15 mouse cellular contexts compared by ENCODE assay signal in the genomic region with DNA sequence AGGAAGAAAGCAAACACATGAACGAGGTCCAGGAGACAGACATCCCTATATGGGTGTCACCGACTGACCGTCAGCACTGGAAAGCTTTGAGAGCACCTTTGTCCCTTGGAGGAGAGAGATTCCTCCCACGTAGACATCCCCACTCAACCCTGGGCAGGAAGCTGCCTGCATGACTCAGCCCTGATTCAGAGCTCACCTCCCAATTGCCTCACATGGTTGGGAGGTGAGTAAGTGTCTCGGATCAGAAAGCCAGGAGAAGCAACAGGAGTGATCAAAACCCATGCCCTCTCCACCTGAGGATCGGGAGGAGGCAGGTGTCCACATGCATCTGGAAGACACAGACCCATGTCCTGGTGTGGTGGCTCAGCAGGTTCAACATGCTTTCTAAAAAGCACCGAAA. TPM values are rescaled to one million over a fixed set of nuclear protein-coding genes. Genes with fewer than 3 reads are reported as not detected.
DNase-seq lines count a peak whose midpoint lies in the region; ATAC-seq and TF ChIP-seq lines count a peak whose summit lies in the region.
"Had no signal": no experiment of that assay in that cellular context is flagged by ENCODE, and none has a peak within 500 bp of the region (broad histone marks: within the 10 kb centered on the region; RNA-seq: fewer than 3 reads in every experiment).

No protein-coding gene starts in this region.

- POLR2A ChIA-PET in Patski (lab: Charles Lee): interaction anchor here (0.6 to 1.7 kb wide), 9 partner anchors 8 to 92 kb away, joined by 3 to 6 read pairs (median 4); no protein-coding TSS in a partner anchor

- no peak overlapping the region for H3K4me3 ChIP-seq in heart, embryonic 12.5 days
- H3K4me3 ChIP-seq in olfactory bulb, adult 2 months (ENCODE audit: insufficient read depth, low read depth, low read length): no peak overlapping the region
- H3K4me3 ChIP-seq: forebrain, embryonic 10.5 days; hindbrain, embryonic 13.5 days; neural tube, embryonic 12.5 days had no signal

- no peak for ATAC-seq in heart, embryonic 12.5 days (ENCODE audit: insufficient number of reproducible peaks, low FRiP score)
- ATAC-seq in Patski: peak; percentile 36

- no peak for TF ChIP-seq POLR2A in olfactory bulb, adult 2 months (IDR thresholded peaks at IDR 0.05; ENCODE audit: insufficient read depth, low read depth, low read length)

- no peak for TF ChIP-seq CTCF in Patski (IDR thresholded peaks at IDR 0.05)
- no peak for TF ChIP-seq CTCF in olfactory bulb, adult 2 months (IDR thresholded peaks at IDR 0.05; ENCODE audit: insufficient read depth, low read depth, low read length)

- H3K9ac ChIP-seq in heart, embryonic 12.5 days: no peak overlapping the region
- H3K9ac ChIP-seq: hindbrain, embryonic 13.5 days; liver, embryonic 14.5 days; neural tube, embryonic 12.5 days had no signal

- no peak overlapping the region for H3K4me2 ChIP-seq in heart, embryonic 12.5 days
- H3K4me2 ChIP-seq: hindbrain, embryonic 13.5 days; neural tube, embryonic 12.5 days had no signal

- 63% methylated on average over 7 of the region's 7 CpGs for WGBS in heart, embryonic 12.5 days
- WGBS in olfactory bulb, adult 2 months: 61% methylated on average over 7 of the region's 7 CpGs

- H3K27ac ChIP-seq in heart, embryonic 12.5 days (ENCODE audit: poor library complexity, severe bottlenecking): peak overlapping the region; percentile 64
- peak overlapping the region; percentile 90 for H3K27ac ChIP-seq in olfactory bulb, adult 2 months (ENCODE audit: insufficient read depth, low read depth, low read length)
- H3K27ac ChIP-seq: forebrain, embryonic 10.5 days; hindbrain, embryonic 13.5 days; liver, embryonic 14.5 days; neural tube, embryonic 12.5 days had no signal

- no peaks in the 10 kb centered on the region for H3K27me3 ChIP-seq in heart, embryonic 12.5 days (replicated peaks)
- no peaks in the 10 kb centered on the region for H3K27me3 ChIP-seq in Patski
- H3K27me3 ChIP-seq: neural tube, embryonic 12.5 days had no signal

- CTCF ChIA-PET in Patski (lab: Charles Lee): interaction anchor here (1.0 to 1.9 kb wide), 5 partner anchors 15 to 93 kb away, joined by 3 to 7 read pairs (median 3); no protein-coding TSS in a partner anchor

- H3K36me3 ChIP-seq in heart, embryonic 12.5 days: peaks cover 6% of the 10 kb centered on the region; the same call in 1 of the 2 replicates
- H3K36me3 ChIP-seq: forebrain, embryonic 10.5 days; hindbrain, embryonic 13.5 days; neural tube, embryonic 12.5 days had no signal

- H3K9me3 ChIP-seq in heart, embryonic 12.5 days (replicated peaks): 0 out of 2 replicates have a peak, but pooled peaks cover 4% of the 10 kb centered on the region
- H3K9me3 ChIP-seq: forebrain, embryonic 10.5 days; hindbrain, embryonic 13.5 days; neural tube, embryonic 12.5 days had no signal

- in situ Hi-C loops in Patski (cut with MboI; ENCODE audit: low pct_unique_long_range_greater_than_20kb): no loop called here

- intact Hi-C loops in heart, postnatal 36 days (cut with DNase I): no loop called here

- H3K4me1 ChIP-seq in heart, embryonic 12.5 days (replicated peaks): peaks cover 58% of the 10 kb centered on the region
- peaks cover 18% of the 10 kb centered on the region for H3K4me1 ChIP-seq in olfactory bulb, adult 2 months (ENCODE audit: control insufficient read depth, insufficient read depth, low read length)

- no peak for DNase-seq in heart, postnatal 36 days
- DNase-seq in right cerebral cortex, adult 2 months (ENCODE audit: low spot score in 2 of 2): peak; percentile 34 to 40
- DNase-seq in right cerebral cortex, postnatal 4 days: no peak
- no peak for DNase-seq in Patski (ENCODE audit: low read depth, low spot score)
- no peak for DNase-seq in gastrocnemius, postnatal 25 days
- DNase-seq in thymus, adult 18-20 months: no peak
- DNase-seq: kidney, postnatal 36 days; midbrain, embryonic 14.5 days had no signal

RNA-seq across cellular contexts. Expression of gene Fhl2, which starts 28.2 kb away (rescaled TPM):
- 203 and 205 TPM in 2 replicates for polyA plus RNA-seq in heart, embryonic 12.5 days (2016; fragmentation: Nextera tagmentation; extraction: Ambion mirVana)
- 1,000 to 10,000 TPM; 1,415 to 1,925 TPM for total RNA-seq in heart, postnatal 36 days (2021)
- 380 TPM for polyA plus RNA-seq in Patski (2021)
- not detected in 2 replicates for polyA plus RNA-seq in olfactory bulb, adult 2 months (2012; ENCODE audit: insufficient read depth, insufficient read length, low replicate concordance, missing spikeins)
- total RNA-seq in gastrocnemius, postnatal 25 days (2021): 1 to 10 TPM; 1.7 to 5.9 TPM
- total RNA-seq: MEL had no signal

Comparison
In these comparisons a context has a peak if more than half of its experiments do, and no peak if none do; other contexts are left out.
1. DNase-seq: peak in right cerebral cortex, adult 2 months (2 of 2); none in heart, postnatal 36 days (0 of 2), right cerebral cortex, postnatal 4 days (single experiment), Patski (single experiment), gastrocnemius, postnatal 25 days (single experiment) and thymus, adult 18-20 months (0 of 2).
2. RNA of gene Fhl2, which starts 28.2 kb away (polyA plus RNA-seq): 380 TPM in Patski (single experiment) and 203 to 205 TPM in heart, embryonic 12.5 days; not detected in olfactory bulb, adult 2 months; every median in the first group is over 100 times any median in the second.